Mouse (Mus musculus) monocyte, adult 59 days (primary cell): ENCODE data around the gene 2310034G01Rik. TPM values are rescaled to one million over a fixed set of nuclear protein-coding genes. Genes with fewer than 3 reads are reported as not detected.

Source experiments
- total RNA-seq, 2 experiments: library from RNA; stranded (reverse); gene quantifications; one replicate each; pipeline ENCODE4 v1.2.4; 2023

Gene 2310034G01Rik
- under 1 TPM in 1 of 2 experiments, not detected in 1; 0.39 TPM for total RNA-seq

GRCm38 (mm10) chr19:46350168-46350932 is at the start of gene 2310034G01Rik:
2310034G01Rik (minus strand) TSS chr19:46350302.

GRCm38 (mm10) chr19:46396686-46397435 is 46.8 kb upstream of the 2310034G01Rik start, which contains the start of gene Sufu:
Sufu (plus strand) TSS chr19:46396896.

GRCm38 (mm10) chr19:46395109-46396009 is 45.3 kb upstream of the 2310034G01Rik start, which contains the start of gene Actr1a:
Actr1a (minus strand) TSS chr19:46395748.

GRCm38 (mm10) chr19:46338331-46338936 is 11.7 kb downstream of the 2310034G01Rik start, which contains the start of gene Cuedc2:
Cuedc2 (minus strand) TSS chr19:46338702.

DNA sequence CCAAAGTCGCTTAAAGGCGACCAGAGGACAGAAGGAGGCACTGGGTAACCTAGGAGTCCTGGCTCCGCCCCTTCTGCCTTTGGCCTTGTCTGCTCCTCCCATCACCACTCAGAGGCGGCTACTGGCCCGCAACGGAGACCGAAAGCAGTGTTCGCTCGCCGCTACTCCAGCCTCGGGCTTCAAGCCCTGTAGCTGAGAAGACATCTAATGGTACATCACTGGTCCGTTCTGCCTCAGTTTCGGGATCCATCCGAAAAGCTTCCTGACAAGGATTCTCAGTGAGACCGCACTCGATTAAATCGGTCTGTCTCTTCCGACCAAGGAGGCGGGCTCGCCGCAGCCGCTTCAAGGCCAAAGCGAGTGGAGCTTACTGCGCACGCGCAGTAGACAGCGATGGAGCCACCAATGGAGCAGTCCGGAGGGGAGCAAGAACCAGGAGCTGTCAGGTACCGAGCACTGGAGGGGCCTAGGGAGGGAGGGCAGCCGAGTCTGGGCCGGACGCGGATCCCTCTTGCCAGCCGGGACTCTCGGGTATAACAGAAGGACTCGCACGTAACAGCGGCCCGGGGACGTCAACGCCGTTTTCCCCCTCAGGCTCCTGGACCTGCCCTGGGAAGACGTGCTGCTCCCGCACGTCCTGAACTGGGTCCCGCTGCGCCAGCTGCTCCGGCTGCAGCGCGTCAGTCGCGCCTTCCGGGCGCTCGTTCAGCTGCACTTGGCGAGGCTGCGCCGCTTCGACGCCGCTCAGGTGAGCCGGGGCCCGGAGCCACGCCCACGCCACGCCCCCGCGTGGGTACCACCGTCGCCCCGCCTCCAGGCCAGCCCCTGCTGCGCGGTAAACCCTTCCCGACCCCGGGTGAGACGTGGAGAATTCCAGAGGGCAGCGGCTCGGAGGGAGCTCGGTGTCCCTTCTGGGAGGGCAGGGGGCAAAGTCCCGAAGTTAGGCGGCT is 21.7 kb downstream of the 2310034G01Rik start, which contains the start of gene Fbxl15:
Fbxl15 (plus strand) TSS at position 104 of the 950 bp plus-strand sequence.

DNA sequence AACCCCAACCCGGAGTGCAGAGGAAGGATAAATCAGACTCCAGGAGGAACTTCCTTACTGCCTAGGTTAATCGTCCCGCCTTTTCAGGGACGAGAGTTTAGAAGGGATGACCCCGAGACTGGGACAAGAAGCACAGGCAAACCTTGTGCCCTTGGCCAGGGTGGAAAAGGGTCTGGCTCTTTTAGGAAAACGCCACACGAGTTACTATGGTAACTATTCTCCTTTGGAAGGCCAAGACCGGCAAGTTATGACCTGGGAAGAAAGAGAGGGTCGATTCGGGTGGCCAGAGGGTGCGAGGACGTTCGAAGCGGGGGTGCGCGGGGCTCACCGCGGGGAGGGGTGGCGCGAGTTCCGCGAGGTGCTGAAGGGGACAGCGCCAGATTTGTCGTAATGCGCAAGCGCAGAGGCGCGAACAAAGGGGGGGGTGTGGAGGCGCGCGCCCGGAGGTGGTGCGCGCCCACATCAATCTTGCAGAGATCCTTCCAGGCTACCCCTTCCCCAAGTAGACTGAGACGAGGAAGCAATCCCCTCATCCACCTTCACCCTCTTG is 23.3 kb downstream of the 2310034G01Rik start, which contains the start of gene Psd:
Psd (minus strand) TSS at position 401 of the 550 bp plus-strand sequence.

DNA sequence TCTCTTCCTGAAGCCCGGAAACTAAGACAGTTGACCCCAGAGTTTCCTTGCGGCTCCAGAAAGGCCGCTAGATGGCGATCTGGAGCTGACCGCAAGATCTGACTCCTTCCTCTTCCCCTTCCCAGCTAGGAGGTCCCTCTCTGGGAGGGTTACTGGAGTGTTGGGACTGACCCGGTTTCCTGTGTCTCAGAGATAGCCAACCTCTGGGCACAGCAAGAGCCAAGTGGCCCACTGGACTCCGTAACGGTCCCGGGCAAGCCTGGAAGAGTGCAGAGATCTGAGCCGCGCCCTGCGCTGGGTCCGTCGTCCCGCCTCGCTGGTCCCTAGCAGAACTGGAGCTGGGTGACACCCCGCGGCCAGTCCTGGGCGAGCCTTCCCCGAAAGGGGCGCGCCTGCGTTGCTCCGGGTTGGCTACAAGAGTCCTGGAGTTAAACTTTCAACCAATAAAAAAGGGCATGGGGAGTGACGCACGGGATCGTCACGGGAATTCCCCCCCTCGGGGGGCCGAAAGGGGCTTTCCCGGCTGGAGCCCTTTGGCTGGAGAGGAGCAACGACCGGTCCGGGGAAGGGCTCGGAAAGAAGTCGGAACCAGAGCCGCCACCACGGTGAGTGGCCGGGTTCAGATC is 45.8 kb downstream of the 2310034G01Rik start, which contains the start of gene Nfkb2:
Nfkb2 (plus strand) TSS at position 105 of the 626 bp plus-strand sequence.

Other genes starting within 250 kb of the 2310034G01Rik start
- gene Elovl3, start 218.4 kb downstream of the 2310034G01Rik start, total RNA-seq = not detected
- gene Pitx3, start 202.0 kb downstream of the 2310034G01Rik start, total RNA-seq = not detected
- gene Gbf1, start 197.8 kb downstream of the 2310034G01Rik start, total RNA-seq = 10 to 100 TPM; 72.3 to 76.8 TPM
- gene Nfkb2, start 46.0 kb downstream of the 2310034G01Rik start, total RNA-seq = 100 to 1,000 TPM; 174 to 199 TPM
- under 1 TPM in 1 of 2 experiments, not detected in 1; 0.31 TPM for gene Psd, start 23.1 kb downstream of the 2310034G01Rik start, total RNA-seq
- 1 to 10 TPM; 8.6 to 9.7 TPM for gene Fbxl15, start 22.1 kb downstream of the 2310034G01Rik start, total RNA-seq
- gene Cuedc2, start 11.6 kb downstream of the 2310034G01Rik start, total RNA-seq = 10 to 100 TPM; 76.8 to 92.1 TPM
- 10 to 100 TPM; 15.3 to 15.5 TPM for gene Mfsd13a, start 9.2 kb downstream of the 2310034G01Rik start, total RNA-seq
- 100 to 1,000 TPM; 112 to 114 TPM for gene Actr1a, start 45.4 kb upstream of the 2310034G01Rik start, total RNA-seq
- gene Sufu, start 46.6 kb upstream of the 2310034G01Rik start, total RNA-seq = 10 to 100 TPM; 19.4 to 20.2 TPM
- gene Trim8, start 151.4 kb upstream of the 2310034G01Rik start, total RNA-seq = 100 to 1,000 TPM; 102 to 122 TPM
- gene Arl3, start 222.9 kb upstream of the 2310034G01Rik start, total RNA-seq = 10 to 100 TPM; 14.3 to 17.5 TPM
- gene Sfxn2, start 223.1 kb upstream of the 2310034G01Rik start, total RNA-seq = 10 to 100 TPM; 15.4 to 20.3 TPM
- 10 to 100 TPM; 57.2 to 63.3 TPM for gene Wbp1l, start 248.8 kb upstream of the 2310034G01Rik start, total RNA-seq